Mouse (Mus musculus): ENCODE measurements around the gene Pld1.

DNA sequence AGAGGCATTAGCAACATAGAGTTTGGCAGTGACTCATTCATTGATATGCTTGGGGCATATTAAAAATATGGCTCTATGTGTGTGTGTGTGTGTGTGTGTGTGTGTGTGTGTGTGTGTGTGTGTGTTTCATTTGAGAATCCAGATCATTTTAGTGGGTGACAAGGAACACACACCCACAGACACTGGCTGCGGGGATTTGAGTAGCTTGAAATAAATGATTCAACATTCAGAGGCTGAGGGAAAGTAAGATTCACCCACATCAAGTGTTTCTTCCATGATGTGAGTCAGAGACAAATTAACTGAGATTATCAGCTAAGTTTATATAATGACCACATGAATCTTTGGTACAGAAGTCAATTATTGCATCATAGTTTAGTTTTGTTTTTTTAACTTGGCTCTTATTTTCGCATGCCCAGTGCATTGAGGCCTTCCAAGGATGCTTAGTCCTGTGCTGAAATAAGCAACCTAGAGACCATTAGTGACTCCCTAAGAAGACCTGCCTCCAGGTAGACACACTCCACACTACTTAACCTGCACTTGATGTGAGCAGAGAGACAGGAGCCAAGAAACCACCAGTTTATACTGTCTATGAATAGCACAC is 211.3 kb downstream of the Pld1 start:
- no peak for TF ChIP-seq CTCF (IDR thresholded peaks at IDR 0.05; ENCODE audit: extremely low read depth, insufficient read depth, insufficient read length, insufficient replicate concordance)
- TF ChIP-seq POLR2A (IDR thresholded peaks at IDR 0.05; ENCODE audit: low read depth, low read length) = no peak
